In genomic region chr3:50548568-50548967, GRCm38 (mm10) we compare ENCODE assay signal across 15 mouse cellular contexts.
"Had no signal": no experiment of that assay in that cellular context is flagged by ENCODE, and none has a peak within 500 bp of the region (broad histone marks: within the 10 kb centered on the region; RNA-seq: fewer than 3 reads in every experiment).

No protein-coding gene starts in this region.

- H3K4me2 ChIP-seq: neural tube, embryonic 12.5 days; neural tube, embryonic 13.5 days; neural tube, embryonic 15.5 days; stomach, embryonic 15.5 days had no signal

- H3K36me3 ChIP-seq: neural tube, embryonic 12.5 days; neural tube, embryonic 13.5 days; neural tube, embryonic 15.5 days; stomach, embryonic 15.5 days had no signal

- H3K27me3 ChIP-seq: neural tube, embryonic 12.5 days; neural tube, embryonic 13.5 days; neural tube, embryonic 15.5 days; stomach, embryonic 15.5 days had no signal

- H3K4me3 ChIP-seq: neural tube, embryonic 12.5 days; neural tube, embryonic 13.5 days; neural tube, embryonic 15.5 days; stomach, embryonic 15.5 days had no signal

- H3K27ac ChIP-seq: neural tube, embryonic 12.5 days; neural tube, embryonic 13.5 days; neural tube, embryonic 15.5 days; stomach, embryonic 15.5 days had no signal

- H3K9me3 ChIP-seq: neural tube, embryonic 12.5 days; neural tube, embryonic 13.5 days; neural tube, embryonic 15.5 days; stomach, embryonic 15.5 days had no signal

- H3K9ac ChIP-seq: neural tube, embryonic 12.5 days; neural tube, embryonic 13.5 days; neural tube, embryonic 15.5 days; stomach, embryonic 15.5 days had no signal

- H3K4me1 ChIP-seq: neural tube, embryonic 12.5 days; neural tube, embryonic 15.5 days; stomach, embryonic 15.5 days had no signal

- DNase-seq: right cerebral cortex, adult 18-20 months; right cerebral cortex, postnatal 14 days; right cerebral cortex, postnatal 25 days; right cerebral cortex, postnatal 4 days; spleen, adult 18-20 months; thymus, adult 18-20 months; thymus, adult 2 months; thymus, postnatal 14 days; thymus, postnatal 25 days; thymus, postnatal 36 days; thymus, postnatal 4 days had no signal
